Mouse (Mus musculus): ENCODE data around the gene Ephx4.

DNA sequence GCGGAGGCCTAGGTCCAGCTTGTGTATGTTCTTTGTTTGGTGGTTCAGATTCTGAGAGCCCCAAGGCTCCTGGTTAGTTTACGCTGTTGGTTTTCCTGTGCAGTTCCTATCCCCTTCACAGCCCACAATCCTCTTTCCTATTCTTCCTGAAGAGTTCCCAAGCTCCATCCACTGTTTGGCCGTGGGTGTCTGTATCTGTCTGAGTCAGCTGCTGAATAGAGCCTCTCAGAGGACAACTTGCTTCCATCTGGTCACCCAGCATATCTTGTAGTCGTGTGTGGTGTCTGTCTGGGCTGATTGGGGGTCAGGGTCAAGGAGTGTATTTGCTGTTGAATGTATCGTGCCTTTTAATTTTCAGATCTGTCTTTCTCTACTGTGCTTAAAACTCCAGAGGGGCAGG is 39.3 kb downstream of the Ephx4 start:
- TF ChIP-seq CTCF (IDR thresholded peaks at IDR 0.05; ENCODE audit: borderline replicate concordance, insufficient read depth, low read length) (no peak), POLR2A (IDR thresholded peaks at IDR 0.05; ENCODE audit: low read depth, low read length) (no peak)
